Mouse (Mus musculus) brain, embryonic 14.5 days (tissue): ENCODE measurements around the gene Trappc13.

Experiments used
- CTCF ChIP-seq: fragments of 200-500 bp; IDR thresholded peaks from 2 replicates; pipeline ENCODE4 v1.5.1; 2012; ENCODE audit warnings: inconsistent platforms, mild to moderate bottlenecking, moderate library complexity, borderline replicate concordance; ENCODE audit not compliant: insufficient read depth, insufficient read length; ENCODE audit errors: extremely low read depth
- POLR2A ChIP-seq: fragments of 200-500 bp; IDR thresholded peaks from 2 replicates; pipeline ENCODE4 v1.6.1; 2012; ENCODE audit warnings: mild to moderate bottlenecking, inconsistent platforms, borderline replicate concordance; ENCODE audit not compliant: poor library complexity, insufficient read depth, insufficient read length, severe bottlenecking; ENCODE audit errors: extremely low read depth

DNA sequence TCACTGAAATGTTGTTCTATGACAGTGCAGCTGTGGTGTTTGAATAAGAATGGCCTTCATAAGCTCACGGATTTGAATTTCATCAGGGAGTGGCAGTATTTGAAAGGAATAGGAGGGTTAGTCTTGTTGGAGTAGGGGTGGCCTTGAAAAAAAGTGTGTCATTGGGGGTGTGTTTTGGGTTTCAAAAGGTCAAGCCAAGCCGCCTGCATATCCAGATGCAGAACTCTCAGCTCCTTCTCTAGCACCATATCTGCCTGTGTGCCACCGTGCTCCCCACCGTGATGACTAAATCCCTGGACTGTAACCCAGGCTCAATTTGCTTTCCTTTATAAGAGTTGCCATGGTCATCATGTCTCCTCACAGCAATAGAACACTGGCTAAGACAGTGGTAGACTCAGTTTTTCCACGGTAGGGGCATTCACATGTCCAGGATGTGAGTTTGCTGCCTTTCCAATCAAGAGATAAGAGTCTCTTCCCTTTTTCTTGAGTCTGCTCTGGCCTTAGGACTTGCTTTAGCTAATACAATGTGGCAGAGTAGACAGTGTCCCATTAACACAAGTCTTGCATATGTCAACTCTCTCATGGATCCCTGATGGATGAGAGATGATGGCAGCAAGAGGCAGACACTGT, 76.5 kb downstream of the Trappc13 start:
- no peak for TF ChIP-seq CTCF
- no peak for TF ChIP-seq POLR2A
